Mouse (Mus musculus) cerebellum, adult 2 months (tissue): ENCODE data around the gene Tnxb.

Experiments
- CTCF ChIP-seq: fragments of 200-500 bp; IDR thresholded peaks from 2 replicates; pipeline ENCODE4 v1.5.1; 2011; ENCODE audit warnings: low read depth, mild to moderate bottlenecking, control low read depth, low read length, moderate library complexity, borderline replicate concordance; ENCODE audit not compliant: insufficient read depth
- POLR2A ChIP-seq: fragments of 200-500 bp; IDR thresholded peaks from 2 replicates; pipeline ENCODE4 v1.6.1; 2011; ENCODE audit warnings: low read length, control low read depth, borderline replicate concordance; ENCODE audit not compliant: insufficient read depth

GRCm38 (mm10) chr17:34690458-34690857, 20.1 kb downstream of the Tnxb start:
- TF ChIP-seq CTCF (no peak), POLR2A (no peak)
